Mouse (Mus musculus) lung, postnatal 10 days (tissue): ENCODE measurements around the gene Cdc42.

Experiments used
- DNase-seq: peaks from one replicate; pipeline ENCODE4 v3.0.0; 2021

The Cdc42 gene

GRCm38 (mm10) chr4:137282584-137283406 lies 74.7 kb downstream of the Cdc42 start:
- DNase-seq: peak; percentile 63

GRCm38 (mm10) chr4:137282122-137282521 lies 75.4 kb downstream of the Cdc42 start:
- no peak for DNase-seq

- no peak for DNase-seq
Measured at GRCm38 (mm10) chr4:137281273-137281672, 76.2 kb downstream of the Cdc42 start.

- DNase-seq: no peak
Measured at GRCm38 (mm10) chr4:137279346-137279745, 78.2 kb downstream of the Cdc42 start.

GRCm38 (mm10) chr4:137278144-137279040 lies 79.1 kb downstream of the Cdc42 start:
- peak; percentile 64 for DNase-seq

- no peak for DNase-seq
Measured at GRCm38 (mm10) chr4:137277600-137278143, 79.8 kb downstream of the Cdc42 start.

GRCm38 (mm10) chr4:137277166-137277513 lies 80.4 kb downstream of the Cdc42 start, which contains the start of gene Wnt4:
Gene Wnt4, plus strand, starts transcription at chr4:137277489.
- DNase-seq: peak; percentile 70

GRCm38 (mm10) chr4:137276443-137277165 lies 80.9 kb downstream of the Cdc42 start:
- no peak for DNase-seq

- no peak for DNase-seq
Measured at GRCm38 (mm10) chr4:137274304-137274703, 83.2 kb downstream of the Cdc42 start.

GRCm38 (mm10) chr4:137271856-137272255 lies 85.7 kb downstream of the Cdc42 start:
- DNase-seq: no peak
